Mouse (Mus musculus): Measurements from ENCODE around the gene Carmil1. TPM values are rescaled to one million over a fixed set of nuclear protein-coding genes. Genes with fewer than 3 reads are reported as not detected.

Carmil1 gene
- polyA plus RNA-seq, 1 experiment: 29.1 TPM

DNA sequence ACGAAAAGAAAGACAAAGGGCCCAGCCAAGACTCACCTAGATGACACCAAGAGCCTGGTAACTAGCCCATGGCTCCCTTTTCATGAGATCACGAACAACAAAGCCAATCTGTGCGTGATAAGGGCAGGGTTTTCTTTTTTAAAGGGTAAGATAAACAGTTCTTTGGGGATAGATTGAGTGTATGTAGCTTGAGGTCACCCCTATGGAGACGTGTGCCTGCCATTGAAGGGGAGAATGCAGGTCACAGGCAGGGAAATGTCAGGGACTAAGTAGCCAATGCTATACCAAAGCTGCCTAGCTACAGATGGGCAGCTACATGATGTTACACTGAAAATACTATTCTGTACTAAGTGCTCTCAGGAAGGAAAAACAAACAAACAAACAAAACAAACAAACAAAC, 120.6 kb downstream of the Carmil1 start:
- Histone ChIP-seq H3K4me1 (ENCODE audit: control insufficient read depth, insufficient read depth, low read length) (peaks cover 4% of the 10 kb centered on the region; the same call in 1 of the 2 replicates), H3K4me3 (ENCODE audit: insufficient read depth, low read length) (no peak overlapping the region), H3K27ac (ENCODE audit: insufficient read depth, low read length) (no peak overlapping the region)
- no peak for TF ChIP-seq POLR2A (IDR thresholded peaks at IDR 0.05; ENCODE audit: low read depth, low read length)
- TF ChIP-seq CTCF (IDR thresholded peaks at IDR 0.05; ENCODE audit: borderline replicate concordance, insufficient read depth, low read length): no peak

DNA sequence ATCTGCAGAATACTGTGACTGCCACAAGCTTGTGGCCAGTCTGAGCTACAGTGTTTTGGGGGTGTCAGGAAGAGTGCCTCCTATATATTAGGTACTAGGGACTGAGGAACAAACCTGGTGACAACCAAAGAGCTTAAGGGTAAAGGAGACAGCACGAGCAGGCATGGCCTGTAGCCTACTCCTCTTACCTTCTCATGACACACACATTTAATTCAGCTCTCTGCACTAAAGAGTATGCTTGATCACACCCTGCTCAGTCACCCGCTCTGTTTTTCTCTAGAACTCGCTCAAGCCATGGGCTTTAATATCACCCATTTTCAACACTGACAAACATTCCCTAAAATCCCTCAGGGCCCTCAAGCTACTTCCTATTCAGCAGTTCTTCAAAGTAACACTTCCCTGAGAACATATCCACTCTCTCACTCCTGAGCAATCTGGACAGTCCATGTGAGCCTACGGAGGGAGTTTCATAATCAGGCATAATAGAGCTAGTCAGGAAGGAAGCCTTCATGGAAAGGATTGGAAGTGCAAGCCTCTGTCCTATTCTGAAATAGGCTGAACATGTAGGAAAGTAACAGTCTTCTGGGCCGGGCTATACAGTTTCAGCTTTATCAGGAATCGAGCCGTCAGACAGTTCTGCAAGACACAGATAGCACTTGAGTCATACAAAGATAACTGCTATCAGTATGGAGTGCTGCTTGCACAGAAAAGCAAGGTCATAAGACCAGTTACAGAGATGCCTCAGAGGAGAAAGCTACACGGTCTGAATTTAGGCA, 121.2 kb downstream of the Carmil1 start:
- Histone ChIP-seq H3K4me3 (ENCODE audit: insufficient read depth, low read length) (no peak overlapping the region), H3K27ac (ENCODE audit: insufficient read depth, low read length) (no peak overlapping the region), H3K4me1 (ENCODE audit: control insufficient read depth, insufficient read depth, low read length) (peaks cover 4% of the 10 kb centered on the region; the same call in 1 of the 2 replicates)
- no peak for TF ChIP-seq CTCF (IDR thresholded peaks at IDR 0.05; ENCODE audit: borderline replicate concordance, insufficient read depth, low read length)
- TF ChIP-seq POLR2A (IDR thresholded peaks at IDR 0.05; ENCODE audit: low read depth, low read length): no peak

DNA sequence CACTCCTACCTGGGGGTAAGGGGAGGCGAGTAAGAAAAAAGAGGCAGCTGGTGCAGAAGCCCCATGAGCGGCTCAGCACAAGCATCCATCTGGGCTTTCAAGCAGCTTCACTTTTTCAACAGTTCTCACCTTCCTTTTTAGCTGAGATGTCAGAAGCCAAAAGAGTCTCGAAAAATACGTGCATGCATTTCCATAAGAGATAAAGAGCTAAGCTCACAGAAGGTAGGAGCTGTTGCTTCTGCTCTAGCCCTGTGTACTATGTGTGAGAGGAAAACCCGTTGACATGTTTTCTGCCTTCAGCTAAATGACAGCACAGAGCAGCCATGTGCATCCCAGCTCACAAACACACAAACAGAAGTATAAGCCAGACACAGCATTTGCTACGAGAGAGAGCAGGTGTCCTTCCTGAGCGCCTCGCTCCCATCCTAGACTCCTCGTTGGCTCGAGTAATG, 123.0 kb downstream of the Carmil1 start:
- no peak overlapping the region for H3K4me3 ChIP-seq (ENCODE audit: insufficient read depth, low read length)
- H3K27ac ChIP-seq (ENCODE audit: insufficient read depth, low read length): no peak overlapping the region
- no peaks in the 10 kb centered on the region for H3K4me1 ChIP-seq (ENCODE audit: control insufficient read depth, insufficient read depth, low read length)
- TF ChIP-seq POLR2A (IDR thresholded peaks at IDR 0.05; ENCODE audit: low read depth, low read length) (no peak), CTCF (IDR thresholded peaks at IDR 0.05; ENCODE audit: borderline replicate concordance, insufficient read depth, low read length) (no peak)

DNA sequence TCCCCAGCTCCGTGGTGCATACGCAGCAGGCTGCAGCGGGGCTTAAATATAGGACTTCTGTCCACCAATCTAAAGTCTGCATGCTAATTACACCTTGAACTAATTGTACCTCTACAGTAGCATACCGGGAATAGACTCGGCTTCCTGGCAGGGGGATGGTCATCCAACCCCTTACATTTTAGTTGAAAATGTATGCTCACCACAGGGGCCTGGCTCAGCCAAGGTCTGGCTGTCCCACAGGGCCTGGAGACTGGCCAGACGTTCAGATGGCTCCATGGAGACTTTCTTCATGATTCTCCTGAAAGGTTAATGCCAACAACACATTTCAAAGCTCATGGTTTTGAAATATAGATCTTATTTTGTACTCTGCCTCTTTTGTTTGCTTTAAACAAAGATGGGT, 125.4 kb downstream of the Carmil1 start:
- no peaks in the 10 kb centered on the region for H3K4me1 ChIP-seq (ENCODE audit: control insufficient read depth, insufficient read depth, low read length)
- H3K4me3 ChIP-seq (ENCODE audit: insufficient read depth, low read length): no peak overlapping the region
- TF ChIP-seq CTCF (IDR thresholded peaks at IDR 0.05; ENCODE audit: borderline replicate concordance, insufficient read depth, low read length) (no peak), POLR2A (IDR thresholded peaks at IDR 0.05; ENCODE audit: low read depth, low read length) (no peak)
- H3K27ac ChIP-seq (ENCODE audit: insufficient read depth, low read length): no peak overlapping the region

DNA sequence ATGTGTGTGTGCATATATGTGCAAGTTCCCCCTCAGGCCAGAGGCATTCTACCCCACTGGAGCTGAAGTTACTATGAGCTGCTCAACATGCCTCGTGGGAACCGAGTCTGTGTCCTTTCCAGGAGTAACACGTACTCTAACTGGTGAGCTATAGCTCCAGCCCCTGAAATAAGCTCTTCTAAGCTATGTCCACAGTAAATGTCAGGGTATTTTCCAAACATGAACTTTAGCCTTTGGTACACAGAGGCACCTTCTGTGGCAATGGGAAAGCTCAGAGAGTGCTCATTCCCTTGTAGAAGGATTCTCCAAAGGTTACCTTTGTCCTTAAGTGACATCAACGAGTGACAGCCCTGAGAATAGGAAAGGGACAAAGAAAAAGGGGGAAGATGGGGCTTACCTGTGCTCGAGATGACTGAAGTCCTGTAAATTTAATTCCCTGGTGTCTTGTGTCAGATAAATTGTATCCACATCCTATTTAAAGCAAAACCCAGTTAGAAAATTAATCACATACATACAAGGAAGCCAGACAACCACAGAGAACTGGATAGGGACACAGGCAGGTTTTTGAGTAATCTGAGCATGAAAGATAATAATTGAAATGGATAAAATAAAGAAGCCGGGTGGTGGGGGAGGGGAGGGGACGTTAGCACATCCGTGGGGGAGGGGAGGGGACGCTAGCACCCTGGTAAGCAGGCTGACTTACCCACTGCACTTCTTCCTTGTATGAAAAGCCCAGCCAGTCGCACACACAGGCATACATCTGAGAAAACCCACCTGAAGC, 126.1 kb downstream of the Carmil1 start:
- Histone ChIP-seq H3K27ac (ENCODE audit: insufficient read depth, low read length) (no peak overlapping the region), H3K4me3 (ENCODE audit: insufficient read depth, low read length) (no peak overlapping the region), H3K4me1 (ENCODE audit: control insufficient read depth, insufficient read depth, low read length) (no peaks in the 10 kb centered on the region)
- TF ChIP-seq CTCF (IDR thresholded peaks at IDR 0.05; ENCODE audit: borderline replicate concordance, insufficient read depth, low read length) (no peak), POLR2A (IDR thresholded peaks at IDR 0.05; ENCODE audit: low read depth, low read length) (no peak)

DNA sequence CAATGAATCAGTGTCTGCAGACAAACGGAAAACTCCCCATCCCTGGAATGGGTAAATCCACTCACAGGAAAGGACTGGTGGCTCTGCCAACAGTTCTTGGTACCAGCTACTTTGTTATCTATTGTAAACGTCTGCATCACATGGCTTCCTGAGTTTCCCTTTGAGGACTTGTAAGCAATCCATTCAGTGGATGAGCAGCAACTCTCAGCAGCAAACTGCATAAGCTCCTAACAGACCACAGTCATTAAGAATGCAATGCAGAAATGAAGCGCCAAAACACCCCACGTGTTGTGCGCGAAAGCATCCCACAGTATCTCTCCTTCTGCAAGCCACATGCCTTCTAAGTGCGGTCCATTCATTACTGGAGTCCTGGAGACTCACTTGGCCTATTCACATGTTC, 128.0 kb downstream of the Carmil1 start:
- TF ChIP-seq POLR2A (IDR thresholded peaks at IDR 0.05; ENCODE audit: low read depth, low read length) (no peak), CTCF (IDR thresholded peaks at IDR 0.05; ENCODE audit: borderline replicate concordance, insufficient read depth, low read length) (no peak)
- Histone ChIP-seq H3K4me1 (ENCODE audit: control insufficient read depth, insufficient read depth, low read length) (no peaks in the 10 kb centered on the region), H3K4me3 (ENCODE audit: insufficient read depth, low read length) (no peak overlapping the region), H3K27ac (ENCODE audit: insufficient read depth, low read length) (no peak overlapping the region)

DNA sequence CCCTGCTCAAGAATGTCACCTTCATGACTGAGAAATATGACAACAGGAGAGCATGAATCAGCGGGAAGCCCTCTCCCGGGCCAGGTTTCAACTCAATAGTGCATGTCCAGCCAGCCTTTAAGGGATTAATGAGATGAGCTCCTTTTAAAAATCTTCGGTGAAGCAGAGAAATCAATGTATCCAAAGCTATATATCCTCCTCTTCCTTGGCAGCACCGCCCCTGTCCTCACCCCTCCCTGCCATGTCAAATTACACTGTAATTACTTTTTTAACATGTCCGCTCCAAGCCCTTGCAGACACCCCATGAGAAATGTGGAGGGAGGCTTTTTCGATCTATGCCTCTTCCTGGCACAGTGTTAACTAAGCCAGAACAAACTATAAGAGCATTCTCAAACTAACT, 129.3 kb downstream of the Carmil1 start:
- Histone ChIP-seq H3K27ac (ENCODE audit: insufficient read depth, low read length) (no peak overlapping the region), H3K4me1 (ENCODE audit: control insufficient read depth, insufficient read depth, low read length) (no peaks in the 10 kb centered on the region), H3K4me3 (ENCODE audit: insufficient read depth, low read length) (no peak overlapping the region)
- TF ChIP-seq CTCF (IDR thresholded peaks at IDR 0.05; ENCODE audit: borderline replicate concordance, insufficient read depth, low read length) (no peak), POLR2A (IDR thresholded peaks at IDR 0.05; ENCODE audit: low read depth, low read length) (no peak)

DNA sequence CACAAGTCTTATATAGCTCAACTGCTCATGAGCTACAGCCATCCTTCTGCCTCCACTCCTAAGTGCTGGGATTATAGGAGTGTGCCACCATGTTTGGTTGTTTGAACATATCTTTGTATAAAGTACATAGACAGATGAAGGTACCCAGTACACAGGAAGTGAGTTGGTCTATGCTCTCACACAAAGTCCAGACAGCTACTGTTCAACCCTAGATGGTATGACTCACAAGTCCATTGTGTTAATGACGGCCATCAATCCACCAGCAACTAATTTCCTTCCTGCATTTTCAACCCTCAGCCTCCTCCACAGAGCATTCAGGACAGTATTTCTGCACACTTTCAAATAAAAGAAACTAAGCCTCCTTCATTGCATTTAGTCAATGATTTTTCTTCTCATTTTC, 132.0 kb downstream of the Carmil1 start:
- no peak overlapping the region for H3K27ac ChIP-seq (ENCODE audit: insufficient read depth, low read length)
- H3K4me1 ChIP-seq (ENCODE audit: control insufficient read depth, insufficient read depth, low read length): no peaks in the 10 kb centered on the region
- TF ChIP-seq CTCF (IDR thresholded peaks at IDR 0.05; ENCODE audit: borderline replicate concordance, insufficient read depth, low read length): no peak
- TF ChIP-seq POLR2A (IDR thresholded peaks at IDR 0.05; ENCODE audit: low read depth, low read length): no peak
- H3K4me3 ChIP-seq (ENCODE audit: insufficient read depth, low read length): no peak overlapping the region

DNA sequence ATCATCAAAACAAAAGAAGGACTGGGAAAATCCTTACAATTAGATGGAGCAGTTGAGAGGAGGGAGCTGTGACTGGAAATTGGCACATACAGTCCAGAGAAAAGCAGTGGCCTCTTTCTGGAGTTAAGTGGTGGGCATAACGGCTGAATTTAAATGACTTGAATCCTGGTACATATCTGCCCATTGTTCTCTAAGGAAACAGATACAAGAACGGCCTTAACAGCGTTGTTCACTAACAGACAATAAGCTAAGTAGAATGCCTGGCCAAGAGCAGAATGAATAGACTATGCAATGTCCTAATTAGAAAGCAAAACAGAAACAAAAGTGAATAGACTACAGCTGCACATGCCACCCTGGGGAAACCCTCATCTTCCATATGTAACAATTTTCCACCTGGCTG, 133.6 kb downstream of the Carmil1 start:
- TF ChIP-seq POLR2A (IDR thresholded peaks at IDR 0.05; ENCODE audit: low read depth, low read length) (no peak), CTCF (IDR thresholded peaks at IDR 0.05; ENCODE audit: borderline replicate concordance, insufficient read depth, low read length) (no peak)
- no peaks in the 10 kb centered on the region for H3K4me1 ChIP-seq (ENCODE audit: control insufficient read depth, insufficient read depth, low read length)
- H3K27ac ChIP-seq (ENCODE audit: insufficient read depth, low read length): no peak overlapping the region
- H3K4me3 ChIP-seq (ENCODE audit: insufficient read depth, low read length): no peak overlapping the region

DNA sequence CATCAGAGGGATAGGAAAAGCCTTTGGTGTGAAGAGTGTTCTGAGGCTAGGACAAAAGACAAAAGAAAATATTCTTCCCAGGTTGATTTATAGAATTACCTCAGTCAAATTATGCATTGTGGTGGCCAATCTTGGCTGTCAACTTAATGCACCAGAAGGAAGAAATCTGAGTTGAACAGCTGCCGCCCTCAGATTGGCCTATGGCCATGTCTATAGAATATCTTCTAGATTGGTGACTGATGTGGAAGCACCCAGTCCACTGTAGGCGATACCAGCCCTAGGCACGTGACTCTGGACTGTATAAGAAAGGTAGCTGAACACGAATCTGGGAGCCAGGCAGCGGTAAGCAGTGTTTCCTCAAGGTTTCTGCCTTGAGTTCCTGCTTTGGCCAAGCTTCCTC, 134.1 kb downstream of the Carmil1 start:
- TF ChIP-seq POLR2A (IDR thresholded peaks at IDR 0.05; ENCODE audit: low read depth, low read length): no peak
- TF ChIP-seq CTCF (IDR thresholded peaks at IDR 0.05; ENCODE audit: borderline replicate concordance, insufficient read depth, low read length): no peak
- Histone ChIP-seq H3K4me3 (ENCODE audit: insufficient read depth, low read length) (no peak overlapping the region), H3K27ac (ENCODE audit: insufficient read depth, low read length) (no peak overlapping the region), H3K4me1 (ENCODE audit: control insufficient read depth, insufficient read depth, low read length) (no peaks in the 10 kb centered on the region)
